Mouse (Mus musculus): Measurements from ENCODE around the gene Znrd1.
"Not testable (repeated sequence)": the region's sequence is repeated elsewhere in the genome, so short reads cannot be mapped to it uniquely, and the experiment has no call there.

The Znrd1 gene

GRCm38 (mm10) chr17:36957999-36958743 is at the start of gene Znrd1, which contains the start of gene Znrd1as:
Znrd1 (minus strand) TSS chr17:36958559.
Znrd1as (plus strand) TSS chr17:36958592.
- peak; percentile 93 for DNase-seq (ENCODE audit: extremely low spot score, low spot score)

GRCm38 (mm10) chr17:37003366-37003765 is 45.0 kb upstream of the Znrd1 start:
- DNase-seq (ENCODE audit: extremely low spot score, low spot score): no peak

- peak; percentile 78 for DNase-seq (ENCODE audit: extremely low spot score, low spot score)
Observed at GRCm38 (mm10) chr17:37002364-37003330, 44.3 kb upstream of the Znrd1 start.

GRCm38 (mm10) chr17:37000863-37001262 is 42.5 kb upstream of the Znrd1 start, which contains the start of gene Zfp57:
Zfp57 (plus strand) TSS chr17:37001163.
- no peak for DNase-seq (ENCODE audit: extremely low spot score, low spot score)

GRCm38 (mm10) chr17:36998477-36998876 is 40.1 kb upstream of the Znrd1 start:
- DNase-seq (ENCODE audit: extremely low spot score, low spot score): no peak

GRCm38 (mm10) chr17:36997033-36997735 is 38.8 kb upstream of the Znrd1 start:
- peak; percentile 82 for DNase-seq (ENCODE audit: extremely low spot score, low spot score)

- no peak for DNase-seq (ENCODE audit: extremely low spot score, low spot score)
Observed at GRCm38 (mm10) chr17:36995448-36995847, 37.1 kb upstream of the Znrd1 start.

- DNase-seq (ENCODE audit: extremely low spot score, low spot score): no peak
Observed at GRCm38 (mm10) chr17:36994528-36994927, 36.2 kb upstream of the Znrd1 start.

GRCm38 (mm10) chr17:36993770-36994325 is 35.5 kb upstream of the Znrd1 start:
- no peak for DNase-seq (ENCODE audit: extremely low spot score, low spot score)

- DNase-seq (ENCODE audit: extremely low spot score, low spot score): no peak
Observed at GRCm38 (mm10) chr17:36992336-36993104, 34.2 kb upstream of the Znrd1 start.

GRCm38 (mm10) chr17:36990630-36991029 is 32.3 kb upstream of the Znrd1 start:
- DNase-seq (ENCODE audit: extremely low spot score, low spot score): not testable (repeated sequence)

GRCm38 (mm10) chr17:36989437-36989836 is 31.1 kb upstream of the Znrd1 start, which contains the start of gene H2-M5:
H2-M5 (minus strand) TSS chr17:36989537.
- DNase-seq (ENCODE audit: extremely low spot score, low spot score): no peak

- DNase-seq (ENCODE audit: extremely low spot score, low spot score): no peak
Observed at GRCm38 (mm10) chr17:36988475-36988874, 30.1 kb upstream of the Znrd1 start.

- no peak for DNase-seq (ENCODE audit: extremely low spot score, low spot score)
Observed at GRCm38 (mm10) chr17:36982253-36983155, 24.1 kb upstream of the Znrd1 start.

GRCm38 (mm10) chr17:36981845-36982244 is 23.5 kb upstream of the Znrd1 start:
- no peak for DNase-seq (ENCODE audit: extremely low spot score, low spot score)

GRCm38 (mm10) chr17:36981221-36981813 is 23.0 kb upstream of the Znrd1 start, which contains the start of gene 2410137M14Rik:
2410137M14Rik (minus strand) TSS chr17:36981237.
- no peak for DNase-seq (ENCODE audit: extremely low spot score, low spot score)

- no peak for DNase-seq (ENCODE audit: extremely low spot score, low spot score)
Observed at GRCm38 (mm10) chr17:36973271-36973787, 15.0 kb upstream of the Znrd1 start.

GRCm38 (mm10) chr17:36972791-36973190 is 14.4 kb upstream of the Znrd1 start:
- DNase-seq (ENCODE audit: extremely low spot score, low spot score): no peak

All from neural tube, embryonic 10.5 days (tissue).